Mouse (Mus musculus) liver, adult 2 months (tissue): Measurements from ENCODE around the gene Car11. TPM values are rescaled to one million over a fixed set of nuclear protein-coding genes. Genes with fewer than 3 reads are reported as not detected.

ENCODE experiments used
- DNase-seq: peaks from one replicate; pipeline ENCODE4 v3.0.0-alpha.2; 2011; ENCODE audit warnings: low read depth, low spot score; ENCODE audit errors: extremely low read depth
- H3K27ac ChIP-seq: fragments of 200-500 bp; replicated peaks from 2 replicates; pipeline ENCODE4 v1.5.1; 2012; ENCODE audit warnings: low read depth, mild to moderate bottlenecking, control low read depth, inconsistent platforms, low read length; ENCODE audit not compliant: insufficient read depth
- H3K27me3 ChIP-seq: fragments of 200-500 bp; 2 replicates; pipeline ENCODE4 v1.6.1; 2012; ENCODE audit warnings: mild to moderate bottlenecking, moderate library complexity, low read length, inconsistent platforms; ENCODE audit not compliant: control insufficient read depth, insufficient read depth
- H3K36me3 ChIP-seq: fragments of 200-500 bp; 2 replicates; pipeline ENCODE4 v1.6.1; 2012; ENCODE audit warnings: low read length, inconsistent platforms; ENCODE audit not compliant: control insufficient read depth, insufficient read depth
- H3K4me1 ChIP-seq: fragments of 200-500 bp; 2 replicates; pipeline ENCODE4 v1.6.1; 2011; ENCODE audit warnings: low read length; ENCODE audit not compliant: control insufficient read depth, insufficient read depth
- H3K4me3 ChIP-seq: fragments of 200-500 bp; 2 replicates; pipeline ENCODE4 v1.5.1; 2011; ENCODE audit warnings: low read depth, mild to moderate bottlenecking, control low read depth, low read length, moderate library complexity; ENCODE audit not compliant: insufficient read depth
- H3K79me2 ChIP-seq: fragments of 200-500 bp; 2 replicates; pipeline ENCODE4 v1.6.1; 2012; ENCODE audit warnings: inconsistent platforms, mild to moderate bottlenecking, low read length, moderate library complexity; ENCODE audit not compliant: control insufficient read depth, insufficient read depth
- H3K9ac ChIP-seq: fragments of 200-500 bp; 2 replicates; pipeline ENCODE4 v1.6.1; 2012; ENCODE audit warnings: low read depth, mild to moderate bottlenecking, control low read depth, inconsistent platforms, low read length
- CTCF ChIP-seq: fragments of 200-500 bp; IDR thresholded peaks from 2 replicates; pipeline ENCODE4 v1.5.1; 2011; ENCODE audit warnings: low read depth, low read length, control low read depth
- POLR2A ChIP-seq: fragments of 200-500 bp; IDR thresholded peaks from 2 replicates; pipeline ENCODE4 v1.6.1; 2011; ENCODE audit warnings: low read length, control low read depth; ENCODE audit not compliant: insufficient read depth; ENCODE audit errors: extremely low read depth
- WGBS: fragments of 180-500 bp; shearing (Covaris S2); methylation state at CpG from one replicate; pipeline ENCODE4 v1.1.7; 2018; 5-methylcytosine and 5-hydroxymethylcytosine counted together
- polyA plus RNA-seq: library from polyadenylated mRNA; depleted of rRNA; stranded (reverse); fragments of >200 nt; gene quantifications from 2 replicates; pipeline ENCODE4 v1.2.3, GENCODE M21; 2012
- total RNA-seq: library from RNA; depleted of rRNA; stranded (reverse); fragments of >200 nt; gene quantifications from 2 replicates; pipeline ENCODE4 v1.2.3, GENCODE M21; 2014

Car11 gene
- total and polyA plus RNA-seq, 2 experiments, result 0.09 to 0.59 TPM

DNA sequence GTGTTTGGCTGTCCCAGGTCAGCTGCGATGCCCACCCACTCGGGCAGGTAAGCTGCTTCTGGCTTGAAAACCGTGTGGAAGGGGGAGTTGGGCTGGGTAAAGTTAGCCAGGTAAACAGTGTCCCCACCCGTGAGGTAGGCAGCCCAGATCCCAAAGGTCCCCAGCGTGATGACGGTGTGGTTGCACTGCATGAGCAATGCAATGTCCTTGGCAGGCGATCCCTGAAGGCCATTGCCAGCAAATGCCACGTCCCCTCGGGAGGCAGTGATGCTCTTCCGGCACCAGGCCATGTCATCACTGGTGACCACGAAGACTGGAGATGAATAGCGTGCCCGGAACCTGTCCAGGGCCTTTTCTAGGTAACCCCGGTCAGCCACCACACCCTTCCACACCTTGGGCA, 21.1 kb upstream of the Car11 start:
- H3K9ac ChIP-seq, result no peak overlapping the region
- H3K4me3 ChIP-seq, result no peak overlapping the region
- no peaks in the 10 kb centered on the region for H3K27me3 ChIP-seq
- TF ChIP-seq CTCF, result no peak
- TF ChIP-seq POLR2A, result no peak
- DNase-seq, result no peak
- no peaks in the 10 kb centered on the region for H3K36me3 ChIP-seq
- no peak overlapping the region for H3K27ac ChIP-seq
- WGBS, result 93% methylated on average over 14 of the region's 14 CpGs
- H3K79me2 ChIP-seq, result no peaks in the 10 kb centered on the region
- no peaks in the 10 kb centered on the region for H3K4me1 ChIP-seq

- H3K27me3 ChIP-seq, result no peaks in the 10 kb centered on the region
- no peaks in the 10 kb centered on the region for H3K4me1 ChIP-seq
- H3K4me3 ChIP-seq, result no peak overlapping the region
- 78% methylated on average over 14 of the region's 14 CpGs for WGBS
- TF ChIP-seq CTCF (no peak), POLR2A (no peak)
- no peak overlapping the region for H3K9ac ChIP-seq
- H3K36me3 ChIP-seq, result no peaks in the 10 kb centered on the region
- no peaks in the 10 kb centered on the region for H3K79me2 ChIP-seq
- no peak for DNase-seq
- H3K27ac ChIP-seq, result no peak overlapping the region
Observed at GRCm38 (mm10) chr7:45679966-45680621, 19.5 kb upstream of the Car11 start.

- Histone ChIP-seq H3K79me2 (no peaks in the 10 kb centered on the region), H3K9ac (no peak overlapping the region), H3K27ac (no peak overlapping the region), H3K4me3 (no peak overlapping the region), H3K4me1 (no peaks in the 10 kb centered on the region), H3K36me3 (no peaks in the 10 kb centered on the region), H3K27me3 (no peaks in the 10 kb centered on the region)
- no peak for TF ChIP-seq POLR2A
- no peak for TF ChIP-seq CTCF
- 88% methylated on average over 8 of the region's 8 CpGs for WGBS
- no peak for DNase-seq
Observed at GRCm38 (mm10) chr7:45681046-45681736, 18.5 kb upstream of the Car11 start.

- Histone ChIP-seq H3K79me2 (no peaks in the 10 kb centered on the region), H3K27ac (no peak overlapping the region), H3K9ac (no peak overlapping the region), H3K27me3 (no peaks in the 10 kb centered on the region), H3K4me3 (no peak overlapping the region), H3K36me3 (no peaks in the 10 kb centered on the region), H3K4me1 (peaks cover 2% of the 10 kb centered on the region; the same call in 1 of the 2 replicates)
- peak; percentile 99 for TF ChIP-seq CTCF
- TF ChIP-seq POLR2A, result no peak
- WGBS, result 33% methylated on average over 14 of the region's 14 CpGs
- peak; percentile 62 for DNase-seq
Observed at GRCm38 (mm10) chr7:45682144-45683126, 17.2 kb upstream of the Car11 start.

- Histone ChIP-seq H3K9ac (no peak within 1 kb of the TSS), H3K27ac (no peak within 1 kb of the TSS), H3K27me3 (no peaks in the 10 kb centered on the region), H3K79me2 (no peaks in the 10 kb centered on the region), H3K4me3 (no peak within 1 kb of the TSS), H3K4me1 (peaks cover 2% of the 10 kb centered on the region; the same call in 1 of the 2 replicates), H3K36me3 (no peaks in the 10 kb centered on the region)
- DNase-seq, result no peak
- 79% methylated on average over 7 of the region's 7 CpGs for WGBS
- TF ChIP-seq POLR2A (no peak), CTCF (no peak)
Observed at GRCm38 (mm10) chr7:45683396-45684050, 16.1 kb upstream of the Car11 start, which contains the start of gene Ntn5. Gene Ntn5 (plus strand): TSS chr7:45684022.
